Mouse (Mus musculus) stomach, embryonic 16.5 days (tissue): ENCODE results near the gene Exosc10. TPM values are rescaled to one million over a fixed set of nuclear protein-coding genes. Genes with fewer than 3 reads are reported as not detected.

Experiments used
- ATAC-seq: fragments of 200-750 bp; cut with Nextera tagmentation; 2 replicates; pipeline ENCODE4 v1.8.0; 2017; ENCODE audit warnings: moderate number of reproducible peaks, moderate TSS enrichment; ENCODE audit not compliant: insufficient read depth, low FRiP score
- H3K27ac ChIP-seq: fragments of 300-500 bp; sonication (generic); 2 replicates; pipeline ENCODE4 v1.5.1; 2014; ENCODE audit warnings: low read length
- H3K27me3 ChIP-seq: fragments of 300-500 bp; sonication (generic); 2 replicates; pipeline ENCODE4 v1.6.1; 2014; ENCODE audit warnings: low read length, control low read depth, mixed read lengths; ENCODE audit not compliant: control insufficient read depth, insufficient read depth
- H3K36me3 ChIP-seq: fragments of 300-500 bp; sonication (generic); 2 replicates; pipeline ENCODE4 v1.6.1; 2014; ENCODE audit warnings: low read length; ENCODE audit not compliant: control insufficient read depth, insufficient read depth
- H3K4me1 ChIP-seq: fragments of 300-500 bp; sonication (generic); 2 replicates; pipeline ENCODE4 v1.6.1; 2014; ENCODE audit warnings: low read length, control low read depth, mixed read lengths; ENCODE audit not compliant: control insufficient read depth, insufficient read depth
- H3K4me2 ChIP-seq: fragments of 300-500 bp; sonication (generic); 2 replicates; pipeline ENCODE4 v1.6.1; 2014; ENCODE audit warnings: low read depth, low read length, mixed read lengths
- H3K4me3 ChIP-seq: fragments of 300-500 bp; sonication (generic); replicated peaks from 2 replicates; pipeline ENCODE4 v1.5.1; 2014; ENCODE audit warnings: mild to moderate bottlenecking, low read length
- H3K9ac ChIP-seq: fragments of 300-500 bp; sonication (generic); 2 replicates; pipeline ENCODE4 v1.6.1; 2014; ENCODE audit warnings: low read length
- H3K9me3 ChIP-seq: fragments of 300-500 bp; sonication (generic); replicated peaks from 2 replicates; pipeline ENCODE4 v1.6.1; 2016; ENCODE audit warnings: low read length, control low read depth; ENCODE audit not compliant: control insufficient read depth
- whole genome bisulfite sequencing: fragments of 180-500 bp; shearing (Covaris S2); extraction: QIAGEN DNeasy Blood & Tissue Kit; methylation state at CpG from one replicate; pipeline ENCODE4 v1.1.7; 2014; 5-methylcytosine and 5-hydroxymethylcytosine counted together
- polyA plus RNA-seq: library from polyadenylated mRNA; unstranded; fragments of >200 nt; fragmentation: Nextera tagmentation; extraction: Ambion mirVana; gene quantifications from 2 replicates; pipeline ENCODE4 v1.2.1, GENCODE M21; 2015

Gene Exosc10
- polyA plus RNA-seq, 1 experiment from 2014 or later = 76.3 TPM

DNA sequence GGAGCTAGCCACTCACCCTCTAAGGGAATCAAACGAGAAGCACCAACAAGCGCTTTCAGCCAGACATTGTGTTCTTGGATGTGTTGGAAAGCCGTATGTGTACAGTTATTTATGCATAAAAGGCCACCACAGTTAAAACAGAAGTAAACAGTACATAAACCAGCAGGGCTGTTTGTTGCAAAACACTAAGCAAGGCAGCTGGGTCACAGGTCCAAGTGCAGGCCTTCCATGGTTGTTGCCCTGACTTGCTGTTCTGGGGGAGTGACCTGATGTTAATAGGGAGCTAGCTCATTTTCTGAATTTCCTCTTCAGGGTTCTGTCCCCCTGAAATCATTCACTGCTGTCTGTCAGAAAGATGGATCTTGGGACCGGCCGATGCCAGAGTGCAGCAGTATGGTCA lies 51.6 kb downstream of the Exosc10 start:
- H3K9me3 ChIP-seq = no peaks in the 10 kb centered on the region
- H3K4me2 ChIP-seq = no peak overlapping the region
- H3K4me1 ChIP-seq = no peaks in the 10 kb centered on the region
- no peak overlapping the region for H3K9ac ChIP-seq
- no peak for ATAC-seq
- no peaks in the 10 kb centered on the region for H3K27me3 ChIP-seq
- WGBS = 79% methylated on average over 5 of the region's 5 CpGs
- H3K27ac ChIP-seq = no peak overlapping the region
- peaks cover 12% of the 10 kb centered on the region; the same call in 1 of the 2 replicates for H3K36me3 ChIP-seq
- H3K4me3 ChIP-seq = no peak overlapping the region

DNA sequence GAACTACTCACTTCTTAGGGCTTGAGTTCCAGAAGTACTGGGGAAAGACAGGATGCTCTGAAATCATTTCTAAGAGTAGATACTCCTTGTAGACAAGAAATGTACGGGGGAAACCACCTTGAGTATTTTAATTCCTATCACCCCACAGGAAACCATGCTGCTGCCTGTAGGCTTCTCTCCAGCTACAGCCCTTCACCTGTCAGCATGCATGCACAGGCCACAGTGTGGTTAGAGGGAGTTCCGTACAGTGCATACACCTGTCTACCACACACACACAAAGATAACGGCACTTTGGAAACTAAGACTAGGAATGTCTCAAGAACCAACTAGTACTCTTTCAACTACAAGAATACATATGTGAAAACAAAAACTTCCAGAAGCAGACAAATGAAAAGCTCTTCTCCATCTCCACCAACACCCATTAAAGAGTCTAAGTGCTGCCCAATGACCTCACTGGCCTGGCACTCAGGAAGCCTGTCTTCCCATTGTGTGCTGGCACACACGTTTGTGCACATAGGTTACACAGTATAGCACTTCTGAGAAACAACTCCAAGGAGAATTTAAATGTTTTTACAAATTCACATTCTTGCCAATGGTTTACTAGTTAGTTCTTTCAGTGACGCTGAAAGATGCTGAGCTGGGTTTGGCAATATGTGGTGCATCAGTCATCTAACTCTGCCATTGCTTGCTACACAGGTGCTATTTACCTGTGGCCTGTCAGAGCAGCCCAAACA lies 52.6 kb downstream of the Exosc10 start:
- no peak for ATAC-seq
- Histone ChIP-seq H3K4me2 (no peak overlapping the region), H3K36me3 (peaks cover 21% of the 10 kb centered on the region), H3K4me3 (no peak overlapping the region), H3K27ac (no peak overlapping the region), H3K27me3 (no peaks in the 10 kb centered on the region), H3K4me1 (no peaks in the 10 kb centered on the region), H3K9ac (no peak overlapping the region), H3K9me3 (no peaks in the 10 kb centered on the region)
- 61% methylated on average over 5 of the region's 5 CpGs for WGBS

DNA sequence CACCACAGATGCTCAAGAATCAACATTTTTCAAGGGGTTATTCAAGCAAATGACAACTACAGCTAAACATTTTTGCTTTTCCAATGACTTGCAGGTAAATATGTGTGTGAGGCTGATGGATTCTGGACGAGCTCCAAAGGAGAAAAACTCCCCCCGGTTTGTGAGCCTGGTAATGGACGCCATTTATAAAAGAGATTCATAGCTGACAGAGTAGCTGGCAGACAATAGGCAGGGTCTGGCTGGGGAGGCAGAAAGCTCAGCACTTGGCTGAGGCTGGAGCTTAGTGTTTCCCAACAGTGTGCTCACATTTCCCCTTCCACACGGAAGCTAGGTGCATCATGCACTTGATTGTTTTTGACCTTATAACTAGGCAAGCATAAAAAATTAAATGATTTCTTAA lies 54.3 kb downstream of the Exosc10 start:
- no peak overlapping the region for H3K9ac ChIP-seq
- H3K4me2 ChIP-seq = no peak overlapping the region
- peaks cover 27% of the 10 kb centered on the region for H3K36me3 ChIP-seq
- H3K27me3 ChIP-seq = no peaks in the 10 kb centered on the region
- H3K4me1 ChIP-seq = no peaks in the 10 kb centered on the region
- 31% methylated on average over 4 of the region's 4 CpGs for WGBS
- H3K4me3 ChIP-seq = no peak overlapping the region
- H3K9me3 ChIP-seq = no peaks in the 10 kb centered on the region
- H3K27ac ChIP-seq = no peak overlapping the region
- ATAC-seq = no peak

DNA sequence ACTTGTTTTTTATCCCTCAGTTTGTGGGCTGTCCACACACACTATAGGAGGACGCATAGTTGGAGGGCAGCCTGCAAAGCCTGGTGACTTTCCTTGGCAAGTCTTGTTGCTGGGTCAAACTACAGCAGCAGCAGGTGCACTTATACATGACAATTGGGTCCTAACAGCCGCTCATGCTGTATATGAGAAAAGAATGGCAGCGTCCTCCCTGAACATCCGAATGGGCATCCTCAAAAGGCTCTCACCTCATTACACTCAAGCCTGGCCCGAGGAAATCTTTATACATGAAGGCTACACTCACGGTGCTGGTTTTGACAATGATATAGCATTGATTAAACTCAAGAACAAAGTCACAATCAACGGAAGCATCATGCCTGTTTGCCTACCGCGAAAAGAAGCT lies 55.5 kb downstream of the Exosc10 start:
- 85% methylated on average over 9 of the region's 9 CpGs for WGBS
- Histone ChIP-seq H3K9me3 (no peaks in the 10 kb centered on the region), H3K36me3 (peaks cover 32% of the 10 kb centered on the region), H3K4me3 (no peak overlapping the region), H3K4me2 (no peak overlapping the region), H3K27ac (no peak overlapping the region), H3K4me1 (no peaks in the 10 kb centered on the region), H3K9ac (no peak overlapping the region), H3K27me3 (no peaks in the 10 kb centered on the region)
- no peak for ATAC-seq

DNA sequence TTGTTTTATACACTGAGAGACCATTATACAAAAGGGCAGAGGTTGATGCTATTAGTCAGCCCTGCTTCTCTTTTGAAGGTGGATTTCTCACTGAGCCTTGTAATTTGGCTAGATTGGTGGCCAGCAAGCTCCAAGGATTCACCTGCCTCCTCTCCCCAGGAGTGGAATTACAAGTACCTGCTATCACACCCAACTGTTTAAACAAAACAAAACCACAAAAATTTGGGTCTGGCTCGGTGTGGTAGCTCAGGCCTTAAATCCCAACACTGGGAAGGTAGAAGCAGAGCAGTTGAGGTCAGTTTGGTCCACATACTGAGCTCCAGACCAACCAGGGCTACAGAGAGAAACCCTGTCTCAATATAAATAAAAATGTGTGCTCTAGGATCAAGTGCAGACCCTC lies 61.6 kb downstream of the Exosc10 start:
- Histone ChIP-seq H3K9ac (no peak overlapping the region), H3K9me3 (no peaks in the 10 kb centered on the region), H3K4me2 (no peak overlapping the region), H3K4me1 (peaks cover 15% of the 10 kb centered on the region), H3K27me3 (no peaks in the 10 kb centered on the region), H3K36me3 (peaks cover 55% of the 10 kb centered on the region), H3K27ac (no peak overlapping the region), H3K4me3 (no peak overlapping the region)
- no peak for ATAC-seq
- WGBS = 50% methylated on average over 1 of the region's 1 CpGs

DNA sequence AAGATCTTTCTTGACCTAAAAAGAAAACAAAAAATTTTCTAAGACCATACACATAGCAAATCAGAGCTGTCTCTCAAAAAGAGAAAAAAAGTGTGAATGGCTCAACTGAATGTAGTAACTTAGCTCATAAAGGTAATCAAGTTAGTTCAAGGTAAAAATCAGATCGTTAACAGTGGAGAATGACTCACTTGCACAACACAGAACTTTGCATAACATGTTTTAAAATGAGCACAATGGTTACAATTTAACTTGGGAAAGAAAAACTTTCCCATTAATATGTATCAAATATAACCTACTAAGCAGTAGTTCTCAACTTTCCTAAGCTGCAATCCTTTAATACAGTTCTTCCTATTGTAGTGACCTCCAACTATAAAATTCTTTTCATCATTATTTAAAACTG lies 62.5 kb downstream of the Exosc10 start:
- Histone ChIP-seq H3K27ac (no peak overlapping the region), H3K4me3 (no peak overlapping the region), H3K9ac (no peak overlapping the region), H3K4me1 (peaks cover 19% of the 10 kb centered on the region), H3K4me2 (no peak overlapping the region), H3K27me3 (no peaks in the 10 kb centered on the region), H3K36me3 (peaks cover 50% of the 10 kb centered on the region), H3K9me3 (no peaks in the 10 kb centered on the region)
- 96% methylated on average over 1 of the region's 1 CpGs for WGBS
- no peak for ATAC-seq

DNA sequence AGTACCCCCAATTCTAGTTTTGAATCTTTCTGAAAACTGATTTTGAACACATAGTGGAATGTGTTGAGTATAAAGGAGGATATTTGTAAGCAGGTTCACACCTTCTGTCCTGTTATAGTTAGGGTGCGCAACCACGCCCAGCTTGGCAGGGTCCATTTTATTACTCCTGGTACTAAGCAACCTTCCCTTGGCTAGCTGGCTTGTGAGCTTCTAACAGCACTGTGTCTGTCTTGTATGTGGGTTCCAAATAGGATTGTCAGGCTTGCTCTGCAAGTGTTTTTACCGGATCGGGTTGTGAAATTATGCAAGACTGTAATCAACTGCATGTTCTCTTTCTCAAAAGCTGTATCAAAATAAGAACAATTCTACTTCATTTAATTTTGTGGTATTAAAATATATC lies 64.3 kb downstream of the Exosc10 start:
- Histone ChIP-seq H3K9me3 (no peaks in the 10 kb centered on the region), H3K4me1 (peaks cover 24% of the 10 kb centered on the region), H3K36me3 (peaks cover 43% of the 10 kb centered on the region), H3K9ac (no peak overlapping the region), H3K27me3 (no peaks in the 10 kb centered on the region), H3K4me2 (no peak overlapping the region), H3K4me3 (no peak overlapping the region), H3K27ac (no peak overlapping the region)
- 90% methylated on average over 4 of the region's 4 CpGs for WGBS
- ATAC-seq = no peak

DNA sequence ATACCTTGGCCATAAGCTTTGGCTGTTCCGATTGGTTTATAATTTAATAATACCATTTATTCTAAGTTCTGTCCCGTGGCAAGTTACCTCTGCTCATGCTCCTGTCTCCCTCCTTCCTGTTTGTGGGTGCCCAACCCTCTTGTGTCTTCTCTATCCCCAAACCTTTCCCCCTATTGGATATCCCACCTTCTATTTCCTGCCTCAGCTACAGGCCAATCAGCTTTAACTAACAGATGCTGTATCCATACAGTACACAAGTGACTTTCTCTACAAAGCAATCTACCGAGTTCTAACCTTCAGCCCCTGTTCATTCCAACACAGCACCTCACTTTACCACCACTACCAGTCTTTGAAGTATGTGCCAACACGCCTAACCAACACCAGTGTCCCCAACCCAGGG lies 65.4 kb downstream of the Exosc10 start:
- Histone ChIP-seq H3K4me3 (no peak overlapping the region), H3K9me3 (no peaks in the 10 kb centered on the region), H3K9ac (no peak overlapping the region), H3K27me3 (no peaks in the 10 kb centered on the region), H3K27ac (no peak overlapping the region), H3K4me1 (peaks cover 24% of the 10 kb centered on the region), H3K36me3 (peaks cover 40% of the 10 kb centered on the region), H3K4me2 (no peak overlapping the region)
- WGBS = 86% methylated on average over 4 of the region's 4 CpGs
- no peak for ATAC-seq

DNA sequence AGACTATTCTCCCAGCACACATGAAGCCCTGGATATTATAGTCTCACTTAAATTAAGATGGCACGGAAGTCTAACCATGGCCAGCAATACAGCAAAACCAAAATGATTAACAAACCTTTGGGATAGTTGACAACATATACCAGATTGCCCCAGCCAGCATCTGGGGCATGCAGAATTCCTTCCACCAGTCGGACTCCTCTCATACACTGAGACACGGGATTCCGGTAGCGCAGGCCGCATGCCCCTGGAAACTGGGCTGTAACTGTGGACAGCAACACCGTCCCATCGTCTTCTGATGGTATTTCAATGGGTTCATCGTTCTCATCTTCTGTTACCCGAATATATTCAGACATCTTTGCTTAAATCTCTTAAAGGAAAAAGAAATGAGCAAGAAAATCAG lies 66.8 kb downstream of the Exosc10 start:
- Histone ChIP-seq H3K36me3 (peaks cover 34% of the 10 kb centered on the region; the same call in 1 of the 2 replicates), H3K27me3 (no peaks in the 10 kb centered on the region), H3K4me1 (peaks cover 24% of the 10 kb centered on the region), H3K4me2 (peak overlapping the region; percentile 91), H3K9me3 (no peaks in the 10 kb centered on the region), H3K27ac (no peak overlapping the region), H3K4me3 (peak overlapping the region; percentile 96), H3K9ac (no peak overlapping the region; the same call in 1 of the 2 replicates)
- WGBS = 74% methylated on average over 10 of the region's 10 CpGs
- no peak for ATAC-seq
